Mouse (Mus musculus) G1E (cell line): ENCODE results near the gene Hoxb3.

Source experiments
- CTCF ChIP-seq: IDR thresholded peaks from 2 replicates; pipeline ENCODE4 v1.5.1; 2012; ENCODE audit warnings: low read depth, low read length, inconsistent platforms, mixed read lengths
- GATA1 ChIP-seq: IDR thresholded peaks from 2 replicates; pipeline ENCODE4 v1.6.1; 2012; ENCODE audit warnings: borderline replicate concordance, low read length, inconsistent platforms, mixed read lengths
- POLR2AphosphoS5 ChIP-seq: IDR thresholded peaks from 2 replicates; pipeline ENCODE4 v1.6.1; 2012; ENCODE audit warnings: low read depth, low read length, inconsistent platforms; ENCODE audit not compliant: insufficient replicate concordance
- TAL1 ChIP-seq: conservative IDR thresholded peaks from 2 replicates; pipeline ENCODE4 v1.6.1; 2012; ENCODE audit warnings: low read depth, low read length, inconsistent platforms, mixed read lengths

- TF ChIP-seq CTCF = no peak
- TF ChIP-seq GATA1 = no peak
- no peak for TF ChIP-seq POLR2AphosphoS5
- TF ChIP-seq TAL1 = no peak
Observed at GRCm38 (mm10) chr11:96289293-96289692, 33.8 kb upstream of the Hoxb3 start.
